Mouse (Mus musculus): ENCODE results near the gene Gm27021. TPM values are rescaled to one million over a fixed set of nuclear protein-coding genes. Genes with fewer than 3 reads are reported as not detected.

Gm27021 gene
- not detected for total RNA-seq (2023)

GRCm38 (mm10) chr8:120667561-120668373, at the start of gene Gm27021, which contains the start of gene Cox4i1:
TSS of gene Gm27021 (minus strand) at chr8:120668079.
TSS of gene Cox4i1 (plus strand) at chr8:120668222.

DNA sequence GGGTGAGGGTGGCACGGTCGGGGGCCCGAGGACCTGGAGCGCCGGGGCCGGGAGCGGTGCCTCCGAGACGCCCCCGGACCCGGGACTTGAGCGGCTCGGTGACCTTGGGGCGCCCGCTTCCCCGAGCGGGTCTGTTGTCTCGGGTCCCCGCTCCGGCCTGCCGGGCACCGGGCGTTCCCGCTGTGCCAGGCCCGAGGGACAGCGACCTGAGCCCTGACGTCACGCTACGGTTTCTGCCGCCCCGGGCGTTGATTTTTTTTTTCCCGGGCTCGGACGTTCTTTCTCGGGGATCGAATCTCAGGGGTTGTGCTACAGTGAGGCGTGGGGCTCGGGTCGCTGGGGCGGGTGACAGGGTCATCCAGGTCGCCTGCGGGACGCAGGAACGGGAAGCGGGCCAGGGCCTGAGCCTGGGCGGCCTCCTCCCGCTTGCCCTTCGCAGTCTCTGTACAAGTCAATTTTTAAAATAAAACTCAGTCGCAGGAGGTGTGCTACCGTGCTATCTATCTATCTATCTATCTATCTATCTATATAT, 561 bp upstream of the Gm27021 start, which contains the start of gene Emc8:
Emc8 (minus strand) TSS at position 200 of the 532 bp plus-strand sequence.

GRCm38 (mm10) chr8:120647532-120647931, 20.3 kb downstream of the Gm27021 start, which contains the start of gene 1190005I06Rik:
TSS of gene 1190005I06Rik (minus strand) at chr8:120647632.

GRCm38 (mm10) chr8:120588908-120589771, 78.7 kb downstream of the Gm27021 start, which contains the start of gene Gins2:
TSS of gene Gins2 (minus strand) at chr8:120589304.

Other genes starting within 250 kb of the Gm27021 start
- 1 to 10 TPM; 1.5 to 2.6 TPM for gene Gins2, start 78.8 kb downstream of the Gm27021 start, total RNA-seq (2023)
- gene 1190005I06Rik, start 20.4 kb downstream of the Gm27021 start, total RNA-seq (2023) = not detected
- gene Cox4i1, start 143 bp upstream of the Gm27021 start, total RNA-seq (2023) = 100 to 1,000 TPM; 497 to 527 TPM
- 10 to 100 TPM; 18.6 to 40.3 TPM for gene Emc8, start 494 bp upstream of the Gm27021 start, total RNA-seq (2023)
- 100 to 1,000 TPM; 245 to 285 TPM for gene Irf8, start 68.3 kb upstream of the Gm27021 start, total RNA-seq (2023)